Mouse (Mus musculus): ENCODE results near the gene C4b. TPM values are rescaled to one million over a fixed set of nuclear protein-coding genes. Genes with fewer than 3 reads are reported as not detected.

Gene C4b
- total and polyA plus RNA-seq, 3 experiments, result 0.08 to 0.24 TPM; not detected in 1

DNA sequence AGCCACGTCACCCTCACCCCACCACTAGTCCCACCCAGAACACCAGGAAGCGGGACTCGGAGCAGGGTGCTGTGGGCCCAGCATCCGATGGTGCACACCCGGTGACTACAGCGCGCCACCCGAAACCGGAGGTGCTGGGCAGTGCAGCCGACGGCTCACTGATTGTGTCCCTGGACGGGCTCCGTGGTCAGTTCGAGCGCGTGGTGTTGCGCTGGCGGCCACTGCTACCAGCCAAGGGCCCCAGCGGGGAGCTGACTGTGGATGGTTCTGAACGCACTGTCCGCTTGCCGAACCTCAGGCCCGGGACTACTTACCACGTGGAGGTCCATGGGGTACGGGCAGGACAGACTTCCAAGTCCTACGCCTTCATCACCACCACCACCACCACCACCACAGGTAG, 63.5 kb downstream of the C4b start:
- Histone ChIP-seq H3K79me2 (ENCODE audit: control insufficient read depth, insufficient read depth, low read length, poor library complexity) (no peaks in the 10 kb centered on the region), H3K9ac (ENCODE audit: control insufficient read depth, low read depth, low read length, poor library complexity, severe bottlenecking) (no peak overlapping the region), H3K36me3 (ENCODE audit: control insufficient read depth in 1 of 2, insufficient read depth in 2 of 2, low read length in 2 of 2) (no peaks in the 10 kb centered on the region), H3K27ac (ENCODE audit: control insufficient read depth, low read depth, low read length) (no peak overlapping the region), H3K27me3 (ENCODE audit: control insufficient read depth in 1 of 2, insufficient read depth in 2 of 2, low read length in 2 of 2) (no peaks in the 10 kb centered on the region), H3K4me3 (ENCODE audit: control insufficient read depth in 1 of 2, insufficient read depth in 1 of 2, low read depth in 2 of 2, low read length in 2 of 2) (no peak overlapping the region), H3K4me1 (ENCODE audit: control insufficient read depth in 1 of 2, insufficient read depth in 2 of 2, low read length in 2 of 2) (no peaks in the 10 kb centered on the region; a peak in 1 of 4 replicates), H3K9me3 (replicated peaks; ENCODE audit: insufficient read depth, low read length) (no peaks in the 10 kb centered on the region)
- DNase-seq (ENCODE audit: low read depth, low spot score), result no peak
- no peak for TF ChIP-seq BHLHE40 (IDR thresholded peaks at IDR 0.05; ENCODE audit: borderline replicate concordance, low read depth, low read length)

Other genes with a start within 250 kb of the C4b start
- gene Btnl6, start 226.5 kb downstream of the C4b start, total RNA-seq (2012; rRNA removed), result not detected in 2 replicates
- not detected for gene Btnl6, start 226.5 kb downstream of the C4b start, polyA plus RNA-seq (2012; ENCODE audit: insufficient read depth in 1 of 2, insufficient read length in 2 of 2, low read depth in 1 of 2, low replicate concordance in 2 of 2, missing spikeins in 1 of 2)
- gene Notch4, start 179.6 kb downstream of the C4b start, total RNA-seq (2012; rRNA removed), result 0.10 and 0.15 TPM in 2 replicates
- 10 to 100 TPM in 1 of 2 experiments, under 1 TPM in 1; 0.33 to 21.9 TPM for gene Notch4, start 179.6 kb downstream of the C4b start, polyA plus RNA-seq (2012; ENCODE audit: insufficient read depth in 1 of 2, insufficient read length in 2 of 2, low read depth in 1 of 2, low replicate concordance in 2 of 2, missing spikeins in 1 of 2)
- gene Gpsm3, start 154.1 kb downstream of the C4b start, total RNA-seq (2012; rRNA removed), result 10.6 and 12.0 TPM in 2 replicates
- 10 to 100 TPM in 1 of 2 experiments, not detected in 1; 37.8 TPM for gene Gpsm3, start 154.1 kb downstream of the C4b start, polyA plus RNA-seq (2012; ENCODE audit: insufficient read depth in 1 of 2, insufficient read length in 2 of 2, low read depth in 1 of 2, low replicate concordance in 2 of 2, missing spikeins in 1 of 2)
- gene Pbx2, start 152.6 kb downstream of the C4b start, total RNA-seq (2012; rRNA removed), result 40.3 and 42.4 TPM in 2 replicates
- gene Pbx2, start 152.6 kb downstream of the C4b start, polyA plus RNA-seq (2012; ENCODE audit: insufficient read depth in 1 of 2, insufficient read length in 2 of 2, low read depth in 1 of 2, low replicate concordance in 2 of 2, missing spikeins in 1 of 2), result 10 to 100 TPM in 1 of 2 experiments, not detected in 1; 76.7 TPM
- 0.27 and 0.62 TPM in 2 replicates for gene Ager, start 146.0 kb downstream of the C4b start, total RNA-seq (2012; rRNA removed)
- 1 to 10 TPM in 1 of 2 experiments, not detected in 1; 3.7 TPM for gene Ager, start 146.0 kb downstream of the C4b start, polyA plus RNA-seq (2012; ENCODE audit: insufficient read depth in 1 of 2, insufficient read length in 2 of 2, low read depth in 1 of 2, low replicate concordance in 2 of 2, missing spikeins in 1 of 2)
- 23.5 and 24.8 TPM in 2 replicates for gene Rnf5, start 140.2 kb downstream of the C4b start, total RNA-seq (2012; rRNA removed)
- gene Rnf5, start 140.2 kb downstream of the C4b start, polyA plus RNA-seq (2012; ENCODE audit: insufficient read depth in 1 of 2, insufficient read length in 2 of 2, low read depth in 1 of 2, low replicate concordance in 2 of 2, missing spikeins in 1 of 2), result 10 to 100 TPM in 1 of 2 experiments, not detected in 1; 85.1 TPM
- gene Agpat1, start 139.6 kb downstream of the C4b start, total RNA-seq (2012; rRNA removed), result 81.5 and 85.2 TPM in 2 replicates
- 100 to 1,000 TPM in 1 of 2 experiments, not detected in 1; 153 TPM for gene Agpat1, start 139.6 kb downstream of the C4b start, polyA plus RNA-seq (2012; ENCODE audit: insufficient read depth in 1 of 2, insufficient read length in 2 of 2, low read depth in 1 of 2, low replicate concordance in 2 of 2, missing spikeins in 1 of 2)
- gene Egfl8, start 127.9 kb downstream of the C4b start, total RNA-seq (2012; rRNA removed), result 0.56 and 0.89 TPM in 2 replicates
- 1 to 10 TPM in 1 of 2 experiments, not detected in 1; 1.6 TPM for gene Egfl8, start 127.9 kb downstream of the C4b start, polyA plus RNA-seq (2012; ENCODE audit: insufficient read depth in 1 of 2, insufficient read length in 2 of 2, low read depth in 1 of 2, low replicate concordance in 2 of 2, missing spikeins in 1 of 2)
- gene Ppt2, start 115.4 kb downstream of the C4b start, total RNA-seq (2012; rRNA removed), result 20.2 and 29.2 TPM in 2 replicates
- 100 to 1,000 TPM in 1 of 2 experiments, 10 to 100 TPM in 1; 67.1 to 147 TPM for gene Ppt2, start 115.4 kb downstream of the C4b start, polyA plus RNA-seq (2012; ENCODE audit: insufficient read depth in 1 of 2, insufficient read length in 2 of 2, low read depth in 1 of 2, low replicate concordance in 2 of 2, missing spikeins in 1 of 2)
- not detected in 2 replicates for gene Prrt1, start 114.3 kb downstream of the C4b start, total RNA-seq (2012; rRNA removed)
- gene Prrt1, start 114.3 kb downstream of the C4b start, polyA plus RNA-seq (2012; ENCODE audit: insufficient read depth in 1 of 2, insufficient read length in 2 of 2, low read depth in 1 of 2, low replicate concordance in 2 of 2, missing spikeins in 1 of 2), result 1 to 10 TPM in 1 of 2 experiments, not detected in 1; 1.0 TPM
- gene Fkbpl, start 99.1 kb downstream of the C4b start, total RNA-seq (2012; rRNA removed), result 4.4 and 7.0 TPM in 2 replicates
- gene Fkbpl, start 99.1 kb downstream of the C4b start, polyA plus RNA-seq (2012; ENCODE audit: insufficient read depth in 1 of 2, insufficient read length in 2 of 2, low read depth in 1 of 2, low replicate concordance in 2 of 2, missing spikeins in 1 of 2), result 1 to 10 TPM in 1 of 2 experiments, not detected in 1; 6.4 TPM
- gene Atf6b, start 96.7 kb downstream of the C4b start, total RNA-seq (2012; rRNA removed), result 39.6 and 45.3 TPM in 2 replicates
- 100 to 1,000 TPM in 1 of 2 experiments, not detected in 1; 101 TPM for gene Atf6b, start 96.7 kb downstream of the C4b start, polyA plus RNA-seq (2012; ENCODE audit: insufficient read depth in 1 of 2, insufficient read length in 2 of 2, low read depth in 1 of 2, low replicate concordance in 2 of 2, missing spikeins in 1 of 2)
- gene Tnxb, start 73.3 kb downstream of the C4b start, total RNA-seq (2012; rRNA removed), result 0.16 and 0.27 TPM in 2 replicates
- under 1 TPM in 1 of 2 experiments, not detected in 1; 0.28 TPM for gene Tnxb, start 73.3 kb downstream of the C4b start, polyA plus RNA-seq (2012; ENCODE audit: insufficient read depth in 1 of 2, insufficient read length in 2 of 2, low read depth in 1 of 2, low replicate concordance in 2 of 2, missing spikeins in 1 of 2)
- gene Cyp21a1, start 60.7 kb upstream of the C4b start, total RNA-seq (2012; rRNA removed), result not detected in 2 replicates
- not detected for gene Cyp21a1, start 60.7 kb upstream of the C4b start, polyA plus RNA-seq (2012; ENCODE audit: insufficient read depth in 1 of 2, insufficient read length in 2 of 2, low read depth in 1 of 2, low replicate concordance in 2 of 2, missing spikeins in 1 of 2)
- gene Stk19, start 93.1 kb upstream of the C4b start, total RNA-seq (2012; rRNA removed), result 33.6 and 43.3 TPM in 2 replicates
- gene Stk19, start 93.1 kb upstream of the C4b start, polyA plus RNA-seq (2012; ENCODE audit: insufficient read depth in 1 of 2, insufficient read length in 2 of 2, low read depth in 1 of 2, low replicate concordance in 2 of 2, missing spikeins in 1 of 2), result 10 to 100 TPM in 1 of 2 experiments, not detected in 1; 56.5 TPM
- gene Dxo, start 93.1 kb upstream of the C4b start, total RNA-seq (2012; rRNA removed), result 15.2 and 18.0 TPM in 2 replicates
- gene Dxo, start 93.1 kb upstream of the C4b start, polyA plus RNA-seq (2012; ENCODE audit: insufficient read depth in 1 of 2, insufficient read length in 2 of 2, low read depth in 1 of 2, low replicate concordance in 2 of 2, missing spikeins in 1 of 2), result 10 to 100 TPM in 1 of 2 experiments, not detected in 1; 39.7 TPM
- gene Skiv2l, start 106.3 kb upstream of the C4b start, total RNA-seq (2012; rRNA removed), result 29.6 and 34.9 TPM in 2 replicates
- 10 to 100 TPM in 1 of 2 experiments, not detected in 1; 47.0 TPM for gene Skiv2l, start 106.3 kb upstream of the C4b start, polyA plus RNA-seq (2012; ENCODE audit: insufficient read depth in 1 of 2, insufficient read length in 2 of 2, low read depth in 1 of 2, low replicate concordance in 2 of 2, missing spikeins in 1 of 2)
- 58.8 and 67.6 TPM in 2 replicates for gene Nelfe, start 106.5 kb upstream of the C4b start, total RNA-seq (2012; rRNA removed)
- 100 to 1,000 TPM in 1 of 2 experiments, not detected in 1; 192 TPM for gene Nelfe, start 106.5 kb upstream of the C4b start, polyA plus RNA-seq (2012; ENCODE audit: insufficient read depth in 1 of 2, insufficient read length in 2 of 2, low read depth in 1 of 2, low replicate concordance in 2 of 2, missing spikeins in 1 of 2)
- 0.19 and 0.20 TPM in 2 replicates for gene Cfb, start 118.6 kb upstream of the C4b start, total RNA-seq (2012; rRNA removed)
- 1 to 10 TPM in 1 of 2 experiments, not detected in 1; 3.1 TPM for gene Cfb, start 118.6 kb upstream of the C4b start, polyA plus RNA-seq (2012; ENCODE audit: insufficient read depth in 1 of 2, insufficient read length in 2 of 2, low read depth in 1 of 2, low replicate concordance in 2 of 2, missing spikeins in 1 of 2)
- 6.6 and 7.6 TPM in 2 replicates for gene Zbtb12, start 135.6 kb upstream of the C4b start, total RNA-seq (2012; rRNA removed)
- 10 to 100 TPM in 1 of 2 experiments, not detected in 1; 24.3 TPM for gene Zbtb12, start 135.6 kb upstream of the C4b start, polyA plus RNA-seq (2012; ENCODE audit: insufficient read depth in 1 of 2, insufficient read length in 2 of 2, low read depth in 1 of 2, low replicate concordance in 2 of 2, missing spikeins in 1 of 2)
- not detected in 2 replicates for gene Gm20547, start 138.2 kb upstream of the C4b start, total RNA-seq (2012; rRNA removed)
- gene Gm20547, start 138.2 kb upstream of the C4b start, polyA plus RNA-seq (2012; ENCODE audit: insufficient read depth in 1 of 2, insufficient read length in 2 of 2, low read depth in 1 of 2, low replicate concordance in 2 of 2, missing spikeins in 1 of 2), result under 1 TPM in 1 of 2 experiments, not detected in 1; 0.03 TPM
- gene C2, start 154.4 kb upstream of the C4b start, total RNA-seq (2012; rRNA removed), result 1.6 and 2.2 TPM in 2 replicates
- gene C2, start 154.4 kb upstream of the C4b start, polyA plus RNA-seq (2012; ENCODE audit: insufficient read depth in 1 of 2, insufficient read length in 2 of 2, low read depth in 1 of 2, low replicate concordance in 2 of 2, missing spikeins in 1 of 2), result 1 to 10 TPM in 1 of 2 experiments, not detected in 1; 9.4 TPM
- gene Ehmt2, start 154.6 kb upstream of the C4b start, total RNA-seq (2012; rRNA removed), result 66.6 and 67.4 TPM in 2 replicates
- gene Ehmt2, start 154.6 kb upstream of the C4b start, polyA plus RNA-seq (2012; ENCODE audit: insufficient read depth in 1 of 2, insufficient read length in 2 of 2, low read depth in 1 of 2, low replicate concordance in 2 of 2, missing spikeins in 1 of 2), result 100 to 1,000 TPM in 1 of 2 experiments, not detected in 1; 113 TPM
- 0.12 TPM in 1 of 2 replicates, not detected in the other for gene Slc44a4, start 170.6 kb upstream of the C4b start, total RNA-seq (2012; rRNA removed)
- gene Slc44a4, start 170.6 kb upstream of the C4b start, polyA plus RNA-seq (2012; ENCODE audit: insufficient read depth in 1 of 2, insufficient read length in 2 of 2, low read depth in 1 of 2, low replicate concordance in 2 of 2, missing spikeins in 1 of 2), result under 1 TPM in 1 of 2 experiments, not detected in 1; 0.06 TPM
- gene Neu1, start 187.4 kb upstream of the C4b start, total RNA-seq (2012; rRNA removed), result 6.5 and 7.0 TPM in 2 replicates
- gene Neu1, start 187.4 kb upstream of the C4b start, polyA plus RNA-seq (2012; ENCODE audit: insufficient read depth in 1 of 2, insufficient read length in 2 of 2, low read depth in 1 of 2, low replicate concordance in 2 of 2, missing spikeins in 1 of 2), result 1 to 10 TPM in 1 of 2 experiments, not detected in 1; 7.9 TPM
- 0.04 TPM in 1 of 2 replicates, not detected in the other for gene Hspa1b, start 215.4 kb upstream of the C4b start, total RNA-seq (2012; rRNA removed)
- gene Hspa1b, start 215.4 kb upstream of the C4b start, polyA plus RNA-seq (2012; ENCODE audit: insufficient read depth in 1 of 2, insufficient read length in 2 of 2, low read depth in 1 of 2, low replicate concordance in 2 of 2, missing spikeins in 1 of 2), result not detected
- not detected in 2 replicates for gene Gm20481, start 226.0 kb upstream of the C4b start, total RNA-seq (2012; rRNA removed)
- gene Gm20481, start 226.0 kb upstream of the C4b start, polyA plus RNA-seq (2012; ENCODE audit: insufficient read depth in 1 of 2, insufficient read length in 2 of 2, low read depth in 1 of 2, low replicate concordance in 2 of 2, missing spikeins in 1 of 2), result not detected
- 0.07 TPM in 1 of 2 replicates, not detected in the other for gene Hspa1a, start 228.3 kb upstream of the C4b start, total RNA-seq (2012; rRNA removed)
- gene Hspa1a, start 228.3 kb upstream of the C4b start, polyA plus RNA-seq (2012; ENCODE audit: insufficient read depth in 1 of 2, insufficient read length in 2 of 2, low read depth in 1 of 2, low replicate concordance in 2 of 2, missing spikeins in 1 of 2), result not detected
- gene Hspa1l, start 228.8 kb upstream of the C4b start, total RNA-seq (2012; rRNA removed), result 0.07 and 0.15 TPM in 2 replicates
- gene Hspa1l, start 228.8 kb upstream of the C4b start, polyA plus RNA-seq (2012; ENCODE audit: insufficient read depth in 1 of 2, insufficient read length in 2 of 2, low read depth in 1 of 2, low replicate concordance in 2 of 2, missing spikeins in 1 of 2), result 1 to 10 TPM in 1 of 2 experiments, not detected in 1; 1.6 TPM
- 50.6 and 57.9 TPM in 2 replicates for gene Lsm2, start 238.0 kb upstream of the C4b start, total RNA-seq (2012; rRNA removed)
- gene Lsm2, start 238.0 kb upstream of the C4b start, polyA plus RNA-seq (2012; ENCODE audit: insufficient read depth in 1 of 2, insufficient read length in 2 of 2, low read depth in 1 of 2, low replicate concordance in 2 of 2, missing spikeins in 1 of 2), result 100 to 1,000 TPM in 1 of 2 experiments, not detected in 1; 180 TPM

Measured in MEL (cell line).